Mouse (Mus musculus) testis, adult 2 months (tissue): Measurements from ENCODE around the gene Gna13.

Experiments
- CTCF ChIP-seq: fragments of 200-500 bp; IDR thresholded peaks from 2 replicates; pipeline ENCODE4 v1.5.1; 2012; ENCODE audit warnings: low read depth, mild to moderate bottlenecking, inconsistent platforms, low read length, moderate library complexity; ENCODE audit not compliant: control insufficient read depth, insufficient read depth, insufficient replicate concordance
- POLR2A ChIP-seq: fragments of 200-500 bp; IDR thresholded peaks from 2 replicates; pipeline ENCODE4 v1.6.1; 2012; ENCODE audit warnings: low read depth, mild to moderate bottlenecking, inconsistent platforms, low read length, moderate library complexity; ENCODE audit not compliant: control insufficient read depth

DNA sequence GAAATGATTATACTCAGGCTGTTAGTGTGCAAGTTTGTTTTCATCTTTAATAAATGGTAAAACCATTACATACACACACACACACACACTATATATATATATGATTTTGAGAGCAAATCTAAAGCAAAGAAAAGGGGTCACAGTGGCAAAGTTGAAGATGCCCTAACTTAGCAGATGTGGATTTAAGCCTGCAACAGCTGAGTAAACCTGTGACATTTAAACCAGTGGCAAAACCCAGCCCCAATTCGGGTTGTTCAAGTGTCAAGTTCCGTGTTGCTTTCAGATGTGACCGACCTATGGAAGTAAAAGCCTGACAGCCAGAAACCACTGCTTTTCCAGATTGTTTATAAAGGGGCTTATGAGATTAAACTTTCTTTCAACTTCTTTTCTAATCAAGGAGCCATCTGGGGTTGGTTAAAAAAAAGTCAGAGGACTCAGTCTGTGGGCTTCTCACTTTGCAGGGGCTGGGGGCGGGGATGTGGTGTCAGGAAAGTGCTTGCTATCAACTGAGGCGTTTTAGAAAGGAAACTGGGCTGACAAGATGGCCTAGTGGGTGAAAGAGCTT is 79.6 kb downstream of the Gna13 start:
- TF ChIP-seq CTCF: no peak
- no peak for TF ChIP-seq POLR2A
